Mouse (Mus musculus) megakaryocyte progenitor cell, adult 5-6 weeks (primary cell): ENCODE results near the gene Pan2. TPM values are rescaled to one million over a fixed set of nuclear protein-coding genes. Genes with fewer than 3 reads are reported as not detected.
"Not testable (repeated sequence)": the region's sequence is repeated elsewhere in the genome, so short reads cannot be mapped to it uniquely, and the experiment has no call there.

Experiments
- ATAC-seq: replicated peaks from 2 replicates; pipeline ENCODE4 v1.8.0; 2016; ENCODE audit warnings: mild to moderate bottlenecking, moderate TSS enrichment, inconsistent platforms; ENCODE audit not compliant: poor library complexity
- total RNA-seq, 2 experiments: library from RNA; stranded (forward) in 1 of 2; stranded (reverse) in 1 of 2; fragments of 157-497, 149-512 nt in 1 of 2; fragments of 200-1000 nt in 1 of 2; gene quantifications; 2 replicates each; pipeline versions ENCODE4 v1.2.3 to v1.2.4; 2015 to 2017

The Pan2 gene
- total RNA-seq (2015) (16.4 and 17.4 TPM in 2 replicates), total RNA-seq (2017) (12.1 and 12.2 TPM in 2 replicates)

DNA sequence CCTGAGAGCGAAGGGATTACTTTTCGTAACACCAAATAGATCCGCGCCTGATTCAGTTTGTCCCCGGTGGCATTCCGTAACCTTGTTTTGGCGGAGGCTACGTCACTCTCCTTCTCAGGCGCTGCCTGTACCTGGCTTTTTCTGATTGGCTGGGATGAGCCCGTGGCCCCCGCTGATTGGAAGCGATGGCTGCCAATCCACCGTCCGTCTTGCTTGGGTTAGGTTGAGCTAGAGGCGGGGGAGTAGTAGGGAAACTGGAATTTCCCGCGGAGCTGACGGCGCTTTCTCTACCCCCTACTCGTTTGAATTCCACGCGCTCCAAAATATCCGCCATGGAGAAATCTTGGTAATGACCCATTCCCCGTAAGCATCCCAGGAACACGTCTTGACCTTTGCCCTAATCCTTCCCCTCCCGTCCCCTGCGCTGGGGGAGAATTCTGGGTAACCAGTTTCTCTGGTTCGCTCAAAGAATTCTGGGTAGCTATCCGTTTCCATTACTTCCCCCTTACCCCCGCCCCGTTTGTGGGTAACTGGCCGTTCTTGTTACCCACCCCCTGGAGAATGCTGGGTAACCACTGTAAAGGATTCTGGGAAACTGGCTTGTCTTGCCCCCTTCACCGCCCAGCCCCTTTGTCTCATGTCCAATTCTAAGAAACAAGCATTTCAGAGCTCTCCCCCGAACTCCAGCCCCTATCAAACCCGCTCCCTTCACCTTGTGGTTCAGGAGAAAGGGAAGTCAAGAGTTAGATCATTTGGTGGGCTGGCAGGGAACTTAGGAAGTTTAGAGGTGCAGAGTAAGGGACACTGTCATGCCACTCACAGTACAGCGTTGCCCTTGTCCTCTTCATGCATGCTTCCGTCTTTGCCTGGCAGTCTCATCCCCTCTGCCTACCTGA, at the start of gene Pan2:
Gene Pan2, plus strand, starts transcription at position 210 of the 896 bp plus-strand sequence.
- peak; percentile 85 for ATAC-seq

DNA sequence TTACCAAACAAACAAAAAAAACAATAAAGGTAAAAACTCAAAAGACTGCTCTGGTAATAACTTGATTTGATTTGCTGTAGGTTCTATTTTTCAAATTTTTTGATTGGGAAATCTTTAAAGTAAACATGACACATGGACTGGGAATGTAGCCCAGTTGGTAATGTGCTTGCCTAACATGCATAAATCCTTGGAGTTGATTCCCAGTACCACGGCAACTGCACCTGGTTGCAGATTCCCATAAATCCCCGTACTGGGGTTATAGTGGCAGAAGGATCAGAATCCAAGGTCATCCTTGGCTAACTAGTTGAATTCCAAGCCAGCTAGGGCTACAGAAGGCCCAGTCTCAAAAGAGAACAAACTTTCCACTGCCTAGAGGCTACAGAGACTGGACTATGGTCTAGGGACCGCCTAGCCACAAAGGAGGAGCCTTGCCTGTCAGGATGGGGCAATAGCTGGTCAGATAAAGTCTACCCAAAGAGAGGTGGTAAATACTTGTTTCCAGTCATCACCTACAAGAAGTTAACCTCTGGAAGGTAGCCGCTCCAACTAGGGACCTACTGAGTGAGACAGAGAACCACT, 49.4 kb upstream of the Pan2 start, which contains the start of gene Apon:
Gene Apon, plus strand, starts transcription at position 420 of the 579 bp plus-strand sequence.
- no peak for ATAC-seq

DNA sequence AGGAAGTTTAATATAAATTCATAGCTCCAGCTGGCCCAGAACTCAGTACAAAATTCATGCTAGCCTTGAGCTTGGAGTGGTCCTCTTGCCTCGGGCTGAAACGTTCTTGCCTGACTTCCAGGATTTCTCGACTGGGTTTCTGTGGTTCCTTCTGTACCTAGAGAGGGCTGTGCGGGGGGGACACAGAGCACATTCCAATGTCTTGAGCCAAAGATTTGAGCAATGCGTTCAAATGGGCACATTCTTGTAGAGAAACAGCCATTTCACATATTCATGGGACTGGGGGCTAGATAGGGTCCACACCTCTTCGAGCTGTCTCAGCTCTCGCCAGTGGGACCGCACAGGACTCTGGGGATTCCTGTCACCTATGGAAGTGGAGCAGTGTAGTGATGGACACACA, 47.2 kb upstream of the Pan2 start:
- ATAC-seq = no peak

- ATAC-seq = no peak
These were observed 46.8 kb upstream of the Pan2 start for GRCm38 (mm10) chr10:128256328-128256727.

DNA sequence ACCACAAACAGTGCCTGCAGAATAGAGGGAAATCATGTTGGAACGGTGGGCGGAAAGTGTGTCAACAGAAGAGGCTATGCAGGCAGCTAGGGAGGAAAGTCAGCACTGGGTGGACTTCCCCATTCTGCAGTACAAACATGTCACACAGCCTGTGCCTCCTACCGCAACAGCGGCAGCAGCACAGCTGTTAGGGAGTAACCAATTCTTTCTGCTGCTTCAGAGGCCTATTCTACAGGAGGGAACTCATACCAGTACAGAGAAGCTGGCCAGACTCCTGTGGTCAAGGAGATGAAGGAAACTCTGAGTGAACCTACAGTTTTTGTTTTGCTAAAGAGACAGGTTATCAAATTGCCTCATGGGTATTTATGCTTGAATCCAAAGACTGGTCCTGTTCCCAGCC, 44.2 kb upstream of the Pan2 start:
- ATAC-seq = peak; percentile 99

- no peak for ATAC-seq
These were observed 43.2 kb upstream of the Pan2 start for GRCm38 (mm10) chr10:128259946-128260345.

DNA sequence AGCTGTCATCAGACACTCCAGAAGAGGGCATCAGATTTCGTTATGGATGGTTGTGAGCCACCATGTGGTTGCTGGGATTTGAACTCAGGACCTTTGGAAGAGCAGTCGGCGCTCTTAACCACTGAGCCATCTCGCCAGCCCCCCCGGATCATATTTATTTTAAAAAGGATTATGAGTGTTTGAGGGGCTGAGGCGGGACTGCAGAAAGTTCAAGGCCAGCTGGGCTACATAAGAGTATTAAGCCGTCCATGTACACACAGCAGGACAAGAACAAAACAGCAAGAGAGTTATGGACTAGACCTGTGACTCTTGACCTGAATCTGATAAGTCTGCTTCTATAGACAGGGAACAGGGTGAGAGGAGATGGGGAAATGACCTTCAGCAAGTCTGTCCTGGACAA, 42.8 kb upstream of the Pan2 start:
- not testable (repeated sequence) for ATAC-seq

DNA sequence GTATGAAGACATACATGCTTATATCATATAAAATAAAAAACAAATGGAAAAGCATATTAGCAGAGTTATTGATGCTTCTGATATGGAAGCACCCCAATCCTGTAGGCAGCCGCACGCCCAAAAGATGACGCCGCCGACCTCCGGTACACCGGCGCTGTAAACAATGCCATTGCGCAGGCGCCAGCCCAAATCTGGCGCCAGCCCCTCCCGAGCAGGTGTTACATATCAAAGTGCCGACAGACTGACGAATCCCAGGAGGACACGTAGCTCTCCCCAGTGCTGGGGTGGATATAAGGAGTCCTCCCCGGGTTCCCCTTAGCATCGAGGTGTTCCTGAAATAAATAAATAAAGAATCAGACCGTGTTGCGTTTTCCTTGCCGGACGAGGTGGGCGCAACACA, 40.8 kb upstream of the Pan2 start:
- ATAC-seq = no peak

DNA sequence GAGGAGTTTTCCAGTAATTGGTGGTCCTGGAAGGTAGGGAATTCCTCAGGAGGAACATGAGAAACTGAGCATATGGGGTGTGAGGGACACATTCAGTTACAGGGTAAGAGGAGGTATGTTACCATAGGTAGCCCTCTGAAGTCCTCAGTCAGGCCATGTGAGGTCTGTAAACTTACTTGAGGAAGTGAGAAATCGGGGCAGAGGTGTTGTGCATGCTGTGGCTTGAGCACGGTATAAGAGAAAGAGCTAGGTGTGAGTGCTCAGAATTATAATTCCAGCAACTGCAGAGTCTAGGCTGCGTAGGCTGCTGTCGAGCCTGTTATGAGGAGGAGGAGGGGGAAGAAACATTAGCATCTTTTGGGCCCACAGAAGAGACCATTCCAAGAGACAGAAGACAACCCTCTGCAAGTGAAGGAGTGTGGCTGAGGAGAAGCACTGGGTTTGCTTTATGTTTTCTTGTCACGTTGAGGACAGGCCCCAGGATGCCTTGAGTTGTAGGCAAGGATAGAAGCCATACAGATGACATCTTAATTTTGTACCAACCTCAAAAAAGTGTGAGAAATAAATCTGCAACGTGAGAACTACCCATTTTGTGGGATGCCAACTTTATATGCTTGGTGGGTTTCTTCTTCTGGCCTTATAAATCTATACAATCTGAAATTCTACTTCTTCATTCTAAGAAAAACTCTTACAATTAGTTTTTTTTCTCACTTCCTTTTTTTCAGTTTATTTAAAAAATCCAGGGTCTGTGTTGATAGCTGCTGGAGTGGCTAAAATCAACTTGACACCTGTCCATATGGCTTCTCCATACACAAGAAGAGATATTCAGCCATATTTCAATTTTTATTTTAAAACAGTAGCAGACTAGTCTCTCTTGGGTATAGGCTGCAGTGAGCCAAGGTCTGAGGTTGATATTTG, 39.5 kb upstream of the Pan2 start:
- ATAC-seq = no peak

GRCm38 (mm10) chr10:128268371-128268770, 34.8 kb upstream of the Pan2 start, which contains the start of gene Apof:
Gene Apof (plus strand): TSS chr10:128268671.
- no peak for ATAC-seq

- ATAC-seq = no peak
These were observed 33.8 kb upstream of the Pan2 start for GRCm38 (mm10) chr10:128269206-128269910.

- ATAC-seq = peak; percentile 98
These were observed 32.8 kb upstream of the Pan2 start, which contains the start of gene Stat2 for GRCm38 (mm10) chr10:128270287-128270841. Gene Stat2 (plus strand): TSS chr10:128270559.

DNA sequence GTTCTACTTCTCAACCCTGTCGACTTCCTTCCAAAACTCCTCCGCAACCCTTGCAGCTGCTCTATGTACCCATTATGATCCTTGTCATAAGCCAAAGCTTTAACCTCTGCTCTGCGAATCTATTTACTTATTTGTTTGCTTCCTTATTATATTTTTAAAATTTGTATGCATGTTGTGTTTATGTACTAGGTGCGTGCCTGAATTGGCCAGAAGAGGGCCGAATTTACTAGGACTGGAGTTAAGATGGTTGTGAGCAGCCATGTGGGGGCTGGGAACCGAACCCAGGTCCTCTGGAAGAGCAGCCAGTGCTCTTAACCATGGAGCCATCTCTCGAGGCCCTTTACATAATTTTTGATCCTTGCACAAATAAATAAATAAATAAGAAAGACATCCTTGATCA, 32.3 kb upstream of the Pan2 start:
- ATAC-seq = peak; percentile 2; the same call in 1 of the 2 replicates

GRCm38 (mm10) chr10:128271883-128272282, 31.3 kb upstream of the Pan2 start:
- ATAC-seq = no peak

DNA sequence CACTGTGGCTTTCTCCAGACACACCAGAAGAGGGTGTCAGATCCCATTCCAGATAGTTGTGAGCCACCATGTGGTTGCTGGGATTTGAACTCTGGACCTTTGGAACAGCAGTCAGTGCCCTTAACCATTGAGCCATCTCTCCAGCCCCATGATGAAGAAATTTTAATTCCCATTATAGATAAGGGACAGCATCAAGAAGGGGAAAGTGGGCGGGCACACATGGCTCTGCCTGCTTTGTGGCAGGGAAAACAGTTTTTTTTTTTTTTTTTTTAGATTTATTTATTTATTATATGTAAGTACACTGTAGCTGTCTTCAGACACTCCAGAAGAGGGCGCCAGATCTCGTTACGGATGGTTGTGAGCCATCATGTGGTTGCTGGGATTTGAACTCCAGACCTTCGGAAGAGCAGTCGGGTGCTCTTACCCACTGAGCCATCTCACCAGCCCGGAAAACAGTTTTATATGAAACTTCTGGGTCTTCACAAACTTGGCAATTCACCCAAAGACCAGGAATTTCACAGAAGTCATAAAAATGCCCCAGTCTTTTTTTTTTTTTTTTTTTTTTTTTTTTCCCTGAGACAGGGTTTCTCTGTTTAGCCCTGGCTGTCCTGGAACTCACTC, 30.2 kb upstream of the Pan2 start:
- not testable (repeated sequence) for ATAC-seq

GRCm38 (mm10) chr10:128275374-128275773, 27.8 kb upstream of the Pan2 start:
- ATAC-seq = not testable (repeated sequence)

GRCm38 (mm10) chr10:128278158-128278557, 25.0 kb upstream of the Pan2 start:
- no peak for ATAC-seq

- ATAC-seq = no peak
These were observed 22.2 kb upstream of the Pan2 start for GRCm38 (mm10) chr10:128280943-128281342.

DNA sequence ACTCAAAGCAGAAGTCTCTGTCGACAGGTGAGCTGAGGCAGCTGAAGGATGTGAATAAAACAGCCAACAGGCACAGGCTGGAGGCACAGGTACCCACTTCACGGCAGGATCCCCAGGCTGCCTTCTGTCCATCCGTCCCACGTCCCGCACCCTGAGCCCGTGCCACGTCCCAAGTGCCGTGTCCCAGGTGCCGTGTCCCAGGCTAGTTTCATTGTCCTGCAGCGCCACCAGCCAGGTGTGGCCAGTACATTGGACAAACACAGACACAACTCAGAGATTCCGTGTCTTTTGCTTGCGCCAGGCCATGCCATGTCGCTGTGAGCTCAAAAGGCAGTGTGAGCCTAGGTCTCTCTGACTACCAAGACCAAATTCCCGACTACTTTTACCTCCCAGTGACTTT, 21.5 kb upstream of the Pan2 start:
- no peak for ATAC-seq
